Mouse (Mus musculus) myocyte (in vitro differentiated cells): ENCODE data around the gene Sdc4. TPM values are rescaled to one million over a fixed set of nuclear protein-coding genes. Genes with fewer than 3 reads are reported as not detected.

Experiments
- H3K27me3 ChIP-seq: one replicate; pipeline ENCODE4 v1.6.1; 2011; ENCODE audit not compliant: control insufficient read depth, insufficient read depth, insufficient read length
- H3K36me3 ChIP-seq: one replicate; pipeline ENCODE4 v1.6.1; 2011; ENCODE audit not compliant: control insufficient read depth, insufficient read depth
- H3K4me2 ChIP-seq: one replicate; pipeline ENCODE4 v1.6.1; 2011; ENCODE audit warnings: low read depth, control low read depth
- H3K4me3 ChIP-seq: one replicate; pipeline ENCODE4 v1.5.1; 2011; ENCODE audit warnings: mild to moderate bottlenecking, control low read depth, moderate library complexity
- H3K79me2 ChIP-seq: one replicate; pipeline ENCODE4 v1.6.1; 2011; ENCODE audit not compliant: control insufficient read depth, insufficient read depth
- H3ac ChIP-seq: one replicate; pipeline ENCODE4 v1.6.1; 2011; ENCODE audit not compliant: control insufficient read depth, insufficient read length
- CEBPB ChIP-seq: IDR thresholded peaks from 2 replicates; pipeline ENCODE4 v1.6.1; 2011; ENCODE audit warnings: mild to moderate bottlenecking, moderate library complexity; ENCODE audit not compliant: poor library complexity, insufficient read depth, severe bottlenecking
- E2F4 ChIP-seq: IDR thresholded peaks from one replicate; pipeline ENCODE4 v1.6.1; 2011; ENCODE audit warnings: mild to moderate bottlenecking, control low read depth, moderate library complexity; ENCODE audit not compliant: insufficient read depth
- MAX ChIP-seq: IDR thresholded peaks from one replicate; pipeline ENCODE4 v1.6.1; 2011; ENCODE audit warnings: low read depth, mild to moderate bottlenecking, control low read depth
- MYOD1 ChIP-seq, 3 experiments: IDR thresholded peaks; one replicate each; pipeline ENCODE4 v1.6.1; 2011; ENCODE audit warnings: control low read depth in 2 of 3, low read depth in 2 of 3, mild to moderate bottlenecking in 2 of 3, moderate library complexity in 1 of 3; ENCODE audit not compliant: insufficient read length in 2 of 3, control insufficient read depth in 1 of 3
- MYOG ChIP-seq, 3 experiments: IDR thresholded peaks; one replicate each; pipeline ENCODE4 v1.6.1; 2011; ENCODE audit warnings: control low read depth in 2 of 3, low read depth in 2 of 3, mild to moderate bottlenecking in 2 of 3; ENCODE audit not compliant: insufficient read length in 2 of 3, control insufficient read depth in 1 of 3, insufficient read depth in 1 of 3
- POLR2A ChIP-seq: IDR thresholded peaks from one replicate; pipeline ENCODE4 v1.6.1; 2011; ENCODE audit warnings: low read depth, mild to moderate bottlenecking, control low read depth, moderate library complexity; ENCODE audit not compliant: insufficient read length
- POLR2AphosphoS2 ChIP-seq: IDR thresholded peaks from one replicate; pipeline ENCODE4 v1.6.1; 2011; ENCODE audit warnings: low read depth, control low read depth; ENCODE audit not compliant: insufficient read length
- REST ChIP-seq: IDR thresholded peaks from one replicate; pipeline ENCODE4 v1.6.1; 2011; ENCODE audit warnings: mild to moderate bottlenecking, control low read depth, moderate library complexity; ENCODE audit not compliant: insufficient read depth, insufficient read length
- SRF ChIP-seq: IDR thresholded peaks from one replicate; pipeline ENCODE4 v1.6.1; 2011; ENCODE audit warnings: low read depth; ENCODE audit not compliant: control insufficient read depth, insufficient read length
- TCF12 ChIP-seq: IDR thresholded peaks from one replicate; pipeline ENCODE4 v1.6.1; 2011; ENCODE audit warnings: mild to moderate bottlenecking, control low read depth; ENCODE audit not compliant: poor library complexity, insufficient read depth, severe bottlenecking
- TCF3 ChIP-seq: IDR thresholded peaks from one replicate; pipeline ENCODE4 v1.6.1; 2011; ENCODE audit warnings: low read depth, control low read depth; ENCODE audit not compliant: insufficient read length
- USF1 ChIP-seq: IDR thresholded peaks from one replicate; pipeline ENCODE4 v1.6.1; 2011; ENCODE audit warnings: low read depth, mild to moderate bottlenecking, control low read depth, moderate library complexity
- polyA plus RNA-seq: library from polyadenylated mRNA; unstranded; fragments of >200 nt; fragmentation: generic; extraction: Trizol; gene quantifications from one replicate; pipeline ENCODE4 v1.2.1, GENCODE M21; 2012; ENCODE audit warnings: missing spikeins

The Sdc4 gene
- polyA plus RNA-seq, 1 experiment: 52.4 TPM

- H3K4me2 ChIP-seq: no peak overlapping the region
- H3ac ChIP-seq: no peak overlapping the region
- H3K4me3 ChIP-seq: no peak overlapping the region
- H3K36me3 ChIP-seq: no peaks in the 10 kb centered on the region
- no peaks in the 10 kb centered on the region for H3K27me3 ChIP-seq
- TF ChIP-seq TCF12 (no peak), REST (no peak), USF1 (no peak), MAX (no peak), POLR2A (no peak), E2F4 (no peak), TCF3 (no peak), POLR2AphosphoS2 (no peak), CEBPB (no peak), SRF (no peak), MYOD1 (IDR thresholded peaks at IDR 0.05; ENCODE audit: control insufficient read depth in 1 of 3, insufficient read length in 2 of 3, low read depth in 2 of 3) (no peak), MYOG (IDR thresholded peaks at IDR 0.05; ENCODE audit: control insufficient read depth in 1 of 3, insufficient read depth in 1 of 3, insufficient read length in 2 of 3, low read depth in 2 of 3) (no peak)
- no peaks in the 10 kb centered on the region for H3K79me2 ChIP-seq
These were observed 5.2 kb upstream of the Sdc4 start for GRCm38 (mm10) chr2:164448921-164449320.

- no peaks in the 10 kb centered on the region for H3K27me3 ChIP-seq
- H3ac ChIP-seq: no peak overlapping the region
- TF ChIP-seq REST: no peak
- no peak for TF ChIP-seq TCF12
- H3K4me3 ChIP-seq: no peak overlapping the region
- no peaks in the 10 kb centered on the region for H3K79me2 ChIP-seq
- H3K36me3 ChIP-seq: no peaks in the 10 kb centered on the region
- H3K4me2 ChIP-seq: no peak overlapping the region
These were observed 4.5 kb upstream of the Sdc4 start for GRCm38 (mm10) chr2:164448140-164448539.

DNA sequence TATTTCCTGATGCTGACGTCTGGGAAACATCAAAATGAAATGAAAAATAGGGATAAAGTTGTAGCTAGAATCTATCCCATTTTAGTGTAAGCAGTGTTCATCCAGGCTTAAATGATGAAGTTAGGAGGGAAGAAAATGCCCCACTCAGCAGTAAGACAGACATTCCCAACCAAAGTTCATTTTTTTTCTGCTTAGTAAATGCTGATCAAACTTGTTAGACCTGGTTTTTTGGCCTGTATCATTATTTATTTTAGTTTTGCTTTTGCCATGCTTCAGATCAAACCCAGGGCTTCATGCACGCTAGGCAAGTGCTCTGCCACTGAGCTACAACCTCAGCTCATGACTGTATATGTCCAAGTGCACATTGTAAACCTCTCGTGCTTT lies 2.4 kb upstream of the Sdc4 start:
- H3K79me2 ChIP-seq: peaks cover 16% of the 10 kb centered on the region
- H3K4me3 ChIP-seq: no peak overlapping the region
- no peak overlapping the region for H3ac ChIP-seq
- H3K36me3 ChIP-seq: no peaks in the 10 kb centered on the region
- no peak overlapping the region for H3K4me2 ChIP-seq
- H3K27me3 ChIP-seq: no peaks in the 10 kb centered on the region
- TF ChIP-seq MYOD1 (IDR thresholded peaks at IDR 0.05; ENCODE audit: control insufficient read depth in 1 of 3, insufficient read length in 2 of 3, low read depth in 2 of 3) (no peak), POLR2AphosphoS2 (no peak), USF1 (no peak), MAX (no peak), CEBPB (no peak), E2F4 (no peak), TCF12 (no peak), TCF3 (no peak), SRF (no peak), MYOG (IDR thresholded peaks at IDR 0.05; ENCODE audit: control insufficient read depth in 1 of 3, insufficient read depth in 1 of 3, insufficient read length in 2 of 3, low read depth in 2 of 3) (no peak), REST (no peak), POLR2A (no peak)

- Histone ChIP-seq H3K36me3 (no peaks in the 10 kb centered on the region), H3K79me2 (peaks cover 20% of the 10 kb centered on the region), H3K4me2 (no peak overlapping the region), H3K27me3 (no peaks in the 10 kb centered on the region), H3ac (no peak overlapping the region), H3K4me3 (no peak overlapping the region)
- no peak for TF ChIP-seq POLR2AphosphoS2
- no peak for TF ChIP-seq USF1
- TF ChIP-seq REST: no peak
- no peak for TF ChIP-seq MAX
- no peak for TF ChIP-seq MYOD1 (IDR thresholded peaks at IDR 0.05; ENCODE audit: control insufficient read depth in 1 of 3, insufficient read length in 2 of 3, low read depth in 2 of 3)
- no peak for TF ChIP-seq TCF12
- no peak for TF ChIP-seq POLR2A
- TF ChIP-seq SRF: no peak
- no peak for TF ChIP-seq TCF3
- no peak for TF ChIP-seq CEBPB
- no peak for TF ChIP-seq MYOG (IDR thresholded peaks at IDR 0.05; ENCODE audit: control insufficient read depth in 1 of 3, insufficient read depth in 1 of 3, insufficient read length in 2 of 3, low read depth in 2 of 3)
- no peak for TF ChIP-seq E2F4
These were observed 1.9 kb upstream of the Sdc4 start for GRCm38 (mm10) chr2:164445399-164446085.

DNA sequence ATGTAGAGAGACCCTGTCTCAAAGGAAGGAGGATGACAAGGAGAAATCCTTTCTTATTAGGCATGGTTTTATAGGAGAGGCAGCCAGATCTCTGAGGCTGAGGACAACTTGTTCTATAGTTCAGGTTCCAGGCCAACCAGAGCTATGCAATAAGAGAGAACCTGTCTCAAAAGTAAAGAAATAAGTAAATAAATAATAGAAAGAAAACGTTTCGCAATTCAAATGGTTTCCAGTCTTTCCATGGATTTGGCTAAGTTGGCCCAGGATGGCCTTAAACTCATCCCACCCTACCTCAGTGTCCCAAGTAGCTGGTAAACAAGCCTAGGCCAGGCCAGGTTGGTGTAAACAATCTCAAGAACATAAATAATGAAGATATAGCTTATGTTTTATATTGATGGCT lies 1.0 kb upstream of the Sdc4 start:
- no peak overlapping the region for H3K4me3 ChIP-seq
- H3K27me3 ChIP-seq: no peaks in the 10 kb centered on the region
- TF ChIP-seq MYOG (IDR thresholded peaks at IDR 0.05; ENCODE audit: control insufficient read depth in 1 of 3, insufficient read depth in 1 of 3, insufficient read length in 2 of 3, low read depth in 2 of 3): no peak
- TF ChIP-seq USF1: no peak
- TF ChIP-seq TCF3: no peak
- no peak for TF ChIP-seq MAX
- no peak for TF ChIP-seq CEBPB
- H3K79me2 ChIP-seq: peaks cover 28% of the 10 kb centered on the region
- no peak overlapping the region for H3K4me2 ChIP-seq
- no peak overlapping the region for H3ac ChIP-seq
- H3K36me3 ChIP-seq: no peaks in the 10 kb centered on the region
